Mouse (Mus musculus): ENCODE results near the gene Ttc9.

- TF ChIP-seq CTCF (IDR thresholded peaks at IDR 0.05; ENCODE audit: borderline replicate concordance, insufficient read depth, low read depth, low read length) = no peak
- 0 out of 2 replicates have a peak, but pooled peaks have one; percentile 45 for TF ChIP-seq POLR2A (IDR thresholded peaks at IDR 0.05; ENCODE audit: borderline replicate concordance, insufficient read depth, low read length)
Observed at GRCm38 (mm10) chr12:81630915-81631660, at the start of gene Ttc9.
